Mouse (Mus musculus) cerebellum, postnatal 4 days (tissue): ENCODE results near the gene Gja5.
"Not testable (repeated sequence)": the region's sequence is repeated elsewhere in the genome, so short reads cannot be mapped to it uniquely, and the experiment has no call there.

ENCODE experiments used
- DNase-seq, 2 experiments: peaks; one replicate each; pipeline ENCODE4 v3.0.0; 2022; ENCODE audit warnings: low spot score in 2 of 2, mixed read lengths in 1 of 2

Gja5 gene

DNA sequence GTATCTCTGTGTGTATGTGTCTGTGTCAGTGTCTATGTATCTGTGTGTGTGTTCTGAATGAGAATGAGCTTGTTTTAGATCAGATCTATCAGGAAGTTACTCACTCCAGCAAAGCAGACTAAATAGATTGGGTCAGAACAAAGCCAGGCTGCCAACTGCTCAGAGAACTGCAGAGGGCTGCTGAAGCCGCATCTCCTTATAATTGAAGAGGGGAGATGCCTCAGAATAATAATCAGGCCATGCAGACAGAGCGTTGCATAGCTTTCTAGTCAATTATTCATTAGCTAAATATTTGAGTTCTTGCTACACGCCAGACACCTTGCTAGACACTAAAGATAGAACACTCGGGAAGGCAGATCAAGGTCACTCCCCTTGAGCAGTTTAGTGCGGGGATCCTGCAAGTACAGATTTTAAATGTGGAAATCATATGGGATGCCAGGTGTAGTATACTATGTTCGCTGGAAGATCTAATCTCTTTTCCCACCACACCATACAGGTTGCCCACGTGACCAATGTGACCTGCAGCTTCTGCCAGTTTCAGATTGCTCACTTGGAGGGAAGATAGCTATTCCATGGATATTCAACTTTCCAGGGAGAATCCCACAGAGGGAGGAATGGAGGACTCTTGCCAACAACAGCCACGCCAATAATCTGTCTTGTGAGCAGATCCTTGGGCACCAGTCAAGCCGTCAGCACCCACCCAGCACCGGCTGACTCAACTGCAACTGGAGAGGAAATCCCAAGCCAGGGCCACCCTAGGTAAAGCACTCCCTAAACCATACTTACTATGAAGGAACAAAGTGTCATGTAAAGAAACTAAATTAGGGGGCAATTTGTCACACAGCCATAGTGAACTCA lies 196.5 kb downstream of the Gja5 start:
- DNase-seq = no peak

DNA sequence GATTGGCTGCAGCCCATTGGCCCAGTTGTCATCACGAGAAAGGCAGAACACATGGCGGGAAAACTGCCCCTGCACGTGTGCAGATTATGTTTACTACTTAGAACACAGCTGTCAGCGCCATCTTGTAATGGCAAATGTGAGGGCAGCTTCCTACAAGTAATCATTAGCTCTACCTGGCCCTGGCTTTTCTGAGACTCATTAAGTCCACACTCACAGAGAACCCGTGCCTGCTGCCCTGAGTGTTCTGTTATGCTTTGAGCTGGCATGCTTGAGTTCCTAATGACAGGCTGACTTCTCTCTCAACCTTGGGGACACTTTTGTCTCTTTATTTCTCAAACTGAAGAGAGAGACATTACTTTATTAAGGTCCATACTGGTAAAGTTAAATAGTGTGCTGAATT lies 199.5 kb downstream of the Gja5 start:
- DNase-seq = not testable (repeated sequence)

- no peak for DNase-seq
These were observed 200.4 kb downstream of the Gja5 start for GRCm38 (mm10) chr3:97104696-97105430.

DNA sequence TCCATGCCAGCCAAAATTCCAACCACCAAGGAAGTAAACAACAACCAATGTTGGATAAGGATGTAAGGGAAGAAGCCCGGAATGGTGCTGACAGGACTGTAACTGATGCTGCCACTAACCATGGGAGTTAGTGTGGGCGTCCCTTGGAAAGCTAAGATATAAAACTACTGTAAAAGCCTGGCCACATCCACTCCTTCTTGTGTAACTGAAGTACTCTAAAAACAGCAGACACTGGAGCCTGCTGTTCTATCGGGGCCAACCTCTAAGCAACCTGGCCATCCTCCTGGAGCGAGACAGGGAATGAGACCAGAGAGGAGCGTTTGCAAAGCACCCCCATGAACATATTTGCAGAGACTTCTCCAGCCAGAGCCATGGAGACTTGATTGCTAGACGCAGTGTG lies 213.0 kb downstream of the Gja5 start:
- DNase-seq = no peak

DNA sequence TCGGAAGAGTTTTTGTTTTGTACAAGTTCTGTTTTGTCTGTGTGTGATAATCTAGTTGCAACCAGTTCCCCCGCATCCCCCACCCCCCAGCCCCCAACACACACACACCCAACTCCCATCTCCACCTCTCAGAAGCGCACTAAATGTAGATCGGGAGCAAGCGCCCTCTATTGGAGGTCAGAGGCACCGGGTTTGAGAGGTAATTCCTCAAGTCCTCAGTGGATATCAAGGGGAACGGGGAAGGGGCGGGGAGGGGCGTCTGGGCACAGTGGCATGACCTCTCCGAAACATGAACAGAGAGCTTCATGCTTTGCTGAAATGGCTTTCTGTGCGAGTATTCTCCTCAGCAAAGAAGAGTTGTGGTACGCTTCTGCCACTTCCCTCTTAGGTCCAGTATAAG lies 213.8 kb downstream of the Gja5 start:
- no peak for DNase-seq

DNA sequence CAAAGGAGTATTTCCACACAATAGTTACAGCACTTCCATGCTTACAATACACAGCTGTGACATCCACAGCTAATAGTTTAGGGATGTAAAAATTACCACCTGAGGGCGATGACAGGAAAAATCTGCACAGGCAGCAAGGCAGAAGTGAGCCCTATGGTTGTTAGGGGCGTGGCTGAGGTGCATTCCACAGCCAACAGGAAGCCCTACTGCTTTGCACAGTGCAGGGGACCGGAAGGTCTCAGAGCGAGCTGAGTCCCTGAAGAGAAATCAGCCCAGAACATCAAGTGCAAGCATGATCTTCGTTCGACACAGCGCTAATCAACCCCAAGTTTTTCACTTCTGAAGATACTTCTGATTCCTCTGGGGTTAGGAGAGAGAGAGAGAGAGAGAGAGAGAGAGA lies 219.7 kb downstream of the Gja5 start:
- no peak for DNase-seq
